Mouse (Mus musculus): ENCODE results near the gene Znfx1.

The Znfx1 gene

GRCm38 (mm10) chr2:166995796-166996532 lies 66.9 kb downstream of the Znfx1 start, which contains the start of gene Stau1:
TSS of gene Stau1 (minus strand) at chr2:166996299.
- DNase-seq (ENCODE audit: low read depth): peak; percentile 99

DNA sequence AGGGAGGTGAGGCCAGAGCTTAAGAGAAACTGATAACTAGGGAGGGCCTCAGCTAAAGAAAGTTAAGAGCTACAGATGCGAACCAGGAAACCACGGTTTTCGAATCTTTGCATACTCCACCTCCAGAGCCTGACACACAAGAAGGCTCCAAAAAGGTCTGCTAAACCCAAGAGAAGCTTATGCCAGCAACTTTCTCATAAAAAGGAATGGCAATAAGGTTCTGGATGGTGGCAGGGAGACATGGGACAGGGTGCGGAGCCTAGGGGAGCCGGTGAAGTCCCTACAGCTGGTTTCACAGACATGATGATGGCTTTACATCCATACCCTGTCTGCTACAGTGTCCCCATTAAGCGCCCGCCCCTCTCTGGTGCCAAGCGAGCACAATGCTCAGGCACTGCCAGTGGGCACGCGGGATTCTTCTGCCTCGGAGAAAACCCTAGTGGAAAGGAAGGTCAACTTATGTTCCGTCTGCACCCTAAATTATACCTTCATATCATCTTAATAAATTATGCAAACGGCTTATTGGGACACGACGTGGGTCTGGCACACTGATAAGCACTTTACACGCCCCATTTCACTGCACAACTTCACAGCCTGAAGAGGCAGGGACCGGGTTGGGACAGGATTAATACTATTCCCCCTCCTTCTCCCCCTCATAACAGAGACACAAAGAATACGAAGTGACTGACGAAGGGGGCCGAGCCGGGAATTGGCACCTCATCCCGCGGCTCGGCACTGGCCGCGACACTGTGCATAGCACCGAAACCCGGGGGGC lies 67.6 kb downstream of the Znfx1 start:
- peak; percentile 22 for DNase-seq (ENCODE audit: low read depth)

DNA sequence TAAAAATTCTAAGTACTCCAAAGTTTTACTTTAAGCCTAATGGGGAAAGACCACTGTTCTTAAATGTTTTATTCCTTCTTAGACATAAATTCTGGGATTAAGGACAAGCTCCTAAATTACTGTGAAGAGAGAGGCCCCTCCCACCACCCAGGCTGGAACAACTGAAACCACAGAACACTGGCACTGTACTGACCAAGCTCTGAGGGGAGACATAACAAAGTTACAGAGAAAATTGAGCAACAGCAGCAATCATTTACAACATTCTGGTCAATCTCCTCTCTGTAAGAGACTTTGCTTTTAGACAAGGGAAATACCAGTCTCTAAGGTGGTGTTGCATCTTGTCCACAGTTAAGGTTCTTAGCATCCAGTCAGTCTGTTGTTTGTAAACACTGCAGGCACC lies 70.9 kb downstream of the Znfx1 start:
- DNase-seq (ENCODE audit: low read depth): peak; percentile 76

GRCm38 (mm10) chr2:166990861-166991260 lies 72.0 kb downstream of the Znfx1 start:
- no peak for DNase-seq (ENCODE audit: low read depth)
